Mouse (Mus musculus) embryonic facial prominence, embryonic 15.5 days (tissue): ENCODE results near the gene Bpifb1. TPM values are rescaled to one million over a fixed set of nuclear protein-coding genes. Genes with fewer than 3 reads are reported as not detected.

Source experiments
- ATAC-seq: fragments of 200-750 bp; cut with Nextera tagmentation; 2 replicates; pipeline ENCODE4 v1.8.0; 2017; ENCODE audit warnings: low read depth, moderate TSS enrichment; ENCODE audit not compliant: insufficient number of reproducible peaks, low FRiP score, low TSS enrichment
- H3K27ac ChIP-seq: fragments of 300-500 bp; sonication (generic); replicated peaks from 2 replicates; pipeline ENCODE4 v1.5.1; 2015; ENCODE audit warnings: mild to moderate bottlenecking, inconsistent platforms
- H3K27me3 ChIP-seq: fragments of 300-500 bp; sonication (generic); 2 replicates; pipeline ENCODE4 v1.6.1; 2015; ENCODE audit warnings: inconsistent platforms
- H3K36me3 ChIP-seq: fragments of 300-500 bp; sonication (generic); 2 replicates; pipeline ENCODE4 v1.6.1; 2015; ENCODE audit warnings: mild to moderate bottlenecking, inconsistent platforms
- H3K4me1 ChIP-seq: fragments of 300-500 bp; sonication (generic); 2 replicates; pipeline ENCODE4 v1.6.1; 2015; ENCODE audit warnings: inconsistent platforms
- H3K4me2 ChIP-seq: fragments of 300-500 bp; sonication (generic); replicated peaks from 2 replicates; pipeline ENCODE4 v1.6.1; 2015; ENCODE audit warnings: mild to moderate bottlenecking, inconsistent platforms
- H3K4me3 ChIP-seq: fragments of 300-500 bp; sonication (generic); replicated peaks from 2 replicates; pipeline ENCODE4 v1.5.1; 2015; ENCODE audit warnings: mild to moderate bottlenecking, inconsistent platforms
- H3K9ac ChIP-seq: fragments of 300-500 bp; sonication (generic); 2 replicates; pipeline ENCODE4 v1.6.1; 2015; ENCODE audit warnings: inconsistent platforms
- H3K9me3 ChIP-seq: fragments of 300-500 bp; sonication (generic); replicated peaks from 2 replicates; pipeline ENCODE4 v1.6.1; 2016; ENCODE audit warnings: inconsistent platforms
- WGBS: fragments of 180-500 bp; shearing (Covaris S2); methylation state at CpG from one replicate; pipeline ENCODE4 v1.1.7; 2015; 5-methylcytosine and 5-hydroxymethylcytosine counted together
- polyA plus RNA-seq: library from polyadenylated mRNA; unstranded; fragments of >200 nt; fragmentation: Nextera tagmentation; extraction: Ambion mirVana; gene quantifications from 2 replicates; pipeline ENCODE4 v1.2.1, GENCODE M21; 2015

Gene Bpifb1
- polyA plus RNA-seq, 1 experiment from 2014 or later = 0.43 TPM

DNA sequence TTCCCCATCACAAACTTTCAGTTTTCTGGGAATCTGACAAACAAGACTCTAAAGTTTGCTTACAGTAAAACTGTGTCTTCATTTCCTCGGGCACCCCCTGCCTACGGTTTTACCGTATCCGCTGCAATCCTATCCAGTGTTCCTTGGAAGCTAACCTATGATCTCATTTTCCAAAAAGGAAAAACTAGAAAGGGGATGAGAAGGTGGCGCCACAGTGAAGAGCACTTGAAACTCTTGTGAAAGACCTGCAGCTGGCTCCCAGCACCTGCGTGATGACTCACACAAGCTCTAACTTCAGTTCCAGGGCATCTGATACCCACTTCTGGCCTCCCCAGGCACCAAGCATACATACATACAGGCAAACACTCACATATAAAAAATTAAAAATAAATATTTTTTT, 5.3 kb upstream of the Bpifb1 start:
- Histone ChIP-seq H3K9ac (no peak overlapping the region), H3K9me3 (no peaks in the 10 kb centered on the region), H3K36me3 (no peaks in the 10 kb centered on the region), H3K27ac (peak overlapping the region; percentile 11; the same call in 1 of the 2 replicates), H3K4me3 (no peak overlapping the region), H3K4me2 (no peak overlapping the region), H3K27me3 (no peaks in the 10 kb centered on the region), H3K4me1 (no peaks in the 10 kb centered on the region)
- WGBS = 73% methylated on average over 6 of the region's 6 CpGs
- no peak for ATAC-seq

GRCm38 (mm10) chr2:154185748-154186147, 4.9 kb upstream of the Bpifb1 start:
- Histone ChIP-seq H3K27ac (no peak overlapping the region; the same call in 1 of the 2 replicates), H3K36me3 (no peaks in the 10 kb centered on the region), H3K4me3 (no peak overlapping the region), H3K27me3 (no peaks in the 10 kb centered on the region), H3K4me1 (no peaks in the 10 kb centered on the region), H3K4me2 (no peak overlapping the region), H3K9me3 (no peaks in the 10 kb centered on the region), H3K9ac (no peak overlapping the region)
- 70% methylated on average over 3 of the region's 3 CpGs for WGBS
- no peak for ATAC-seq

DNA sequence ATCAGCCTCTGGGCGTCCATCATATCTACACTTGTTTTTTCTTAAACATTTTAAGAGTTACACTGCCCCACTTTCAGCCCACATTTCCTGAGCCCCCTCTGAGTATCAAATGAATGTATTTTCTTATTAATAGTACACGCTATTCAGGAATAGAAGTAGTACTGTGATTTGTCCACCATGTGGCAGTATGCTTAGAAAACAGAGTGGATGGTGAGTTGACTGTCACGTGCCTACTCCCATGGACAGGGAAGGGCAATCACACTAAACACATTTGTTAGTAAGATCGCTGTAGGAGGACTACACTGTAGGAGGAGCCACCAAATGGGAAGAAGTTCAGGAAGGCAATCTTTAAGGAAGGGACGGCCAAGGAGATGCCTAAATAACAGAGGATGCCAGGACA, 3.1 kb upstream of the Bpifb1 start:
- no peak for ATAC-seq
- Histone ChIP-seq H3K36me3 (no peaks in the 10 kb centered on the region), H3K27ac (no peak overlapping the region), H3K4me3 (no peak overlapping the region), H3K4me1 (no peaks in the 10 kb centered on the region), H3K4me2 (no peak overlapping the region), H3K9me3 (no peaks in the 10 kb centered on the region), H3K27me3 (no peaks in the 10 kb centered on the region), H3K9ac (no peak overlapping the region)
- 44% methylated on average over 5 of the region's 5 CpGs for WGBS

- Histone ChIP-seq H3K27me3 (no peaks in the 10 kb centered on the region), H3K4me3 (no peak overlapping the region), H3K9me3 (no peaks in the 10 kb centered on the region), H3K4me1 (no peaks in the 10 kb centered on the region), H3K27ac (no peak overlapping the region), H3K36me3 (no peaks in the 10 kb centered on the region), H3K9ac (no peak overlapping the region), H3K4me2 (no peak overlapping the region)
- no peak for ATAC-seq
- WGBS = 74% methylated on average over 7 of the region's 7 CpGs
Observed at GRCm38 (mm10) chr2:154189877-154190434, 662 bp upstream of the Bpifb1 start.

DNA sequence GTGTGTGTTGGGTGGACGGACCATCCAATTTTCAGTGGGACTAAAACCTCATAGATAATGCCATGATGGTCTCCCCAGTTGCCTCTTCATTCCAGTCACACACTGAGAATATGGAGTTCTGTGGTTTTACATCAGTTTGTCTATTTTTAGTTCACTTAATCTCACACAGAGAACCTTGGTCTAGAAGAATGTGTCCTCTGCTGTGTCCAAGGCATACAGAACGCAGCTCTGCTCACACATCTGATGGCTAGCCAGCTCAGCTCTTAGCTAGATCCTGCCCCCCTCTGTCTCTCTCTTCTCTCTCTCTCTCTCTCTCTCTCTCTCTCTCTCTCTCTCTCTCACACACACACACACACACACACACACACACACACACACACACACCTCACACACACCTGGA, 1.5 kb downstream of the Bpifb1 start:
- Histone ChIP-seq H3K9me3 (no peaks in the 10 kb centered on the region), H3K4me2 (no peak overlapping the region), H3K4me1 (no peaks in the 10 kb centered on the region), H3K27me3 (no peaks in the 10 kb centered on the region), H3K36me3 (no peaks in the 10 kb centered on the region), H3K4me3 (no peak overlapping the region), H3K27ac (no peak overlapping the region), H3K9ac (no peak overlapping the region)
- no peak for ATAC-seq
- WGBS = 71% methylated on average over 2 of the region's 2 CpGs

DNA sequence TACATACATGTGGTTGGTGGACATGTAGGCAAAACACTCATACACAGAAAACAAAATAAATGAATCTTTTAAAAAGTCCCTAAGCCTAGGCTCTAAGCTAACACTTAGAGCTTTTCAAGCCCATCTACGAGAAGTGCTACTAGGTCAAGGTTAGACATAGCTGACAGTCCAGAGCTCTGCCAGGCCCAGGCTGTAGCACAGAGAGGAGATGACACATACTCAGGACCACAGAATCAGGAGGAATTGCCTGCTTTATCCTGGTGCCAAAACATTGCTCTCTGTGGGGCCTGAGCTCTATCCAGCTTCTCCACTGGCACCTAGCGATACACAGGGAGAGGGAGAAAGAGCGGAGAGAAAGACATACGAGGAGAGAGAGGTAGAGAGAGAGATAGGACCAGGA, 2.5 kb downstream of the Bpifb1 start:
- H3K9ac ChIP-seq = no peak overlapping the region
- no peaks in the 10 kb centered on the region for H3K4me1 ChIP-seq
- H3K36me3 ChIP-seq = no peaks in the 10 kb centered on the region
- H3K27me3 ChIP-seq = no peaks in the 10 kb centered on the region
- 93% methylated on average over 4 of the region's 4 CpGs for WGBS
- no peak overlapping the region for H3K27ac ChIP-seq
- no peaks in the 10 kb centered on the region for H3K9me3 ChIP-seq
- H3K4me2 ChIP-seq = no peak overlapping the region
- no peak for ATAC-seq
- no peak overlapping the region for H3K4me3 ChIP-seq

DNA sequence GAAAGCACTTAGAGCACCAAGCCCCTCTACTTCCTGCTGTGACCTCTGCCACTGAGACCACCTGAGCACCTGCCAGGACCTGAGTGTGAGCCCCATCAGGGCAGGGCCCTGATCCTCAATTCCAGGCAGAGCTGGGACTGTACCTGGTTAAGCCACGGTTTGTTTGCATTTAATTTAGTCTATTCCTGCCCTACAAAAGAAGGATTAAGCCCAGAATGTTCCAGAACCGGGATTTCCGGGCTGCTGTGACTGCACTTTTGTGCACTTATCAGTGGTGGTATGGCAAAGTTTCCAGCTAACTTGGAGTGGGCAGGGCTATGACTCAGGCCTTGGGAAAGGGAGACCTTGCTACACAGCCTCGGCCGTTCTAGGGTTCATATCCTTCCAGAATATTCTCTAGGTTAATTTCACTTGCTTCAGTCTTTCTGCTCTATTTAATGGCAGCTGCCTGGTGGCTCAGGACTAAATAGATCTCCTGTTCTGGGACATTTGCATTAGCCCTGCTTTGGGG, 3.4 kb downstream of the Bpifb1 start:
- Histone ChIP-seq H3K4me2 (no peak overlapping the region), H3K9ac (no peak overlapping the region), H3K27me3 (no peaks in the 10 kb centered on the region), H3K9me3 (no peaks in the 10 kb centered on the region), H3K4me1 (no peaks in the 10 kb centered on the region), H3K36me3 (no peaks in the 10 kb centered on the region), H3K4me3 (no peak overlapping the region), H3K27ac (no peak overlapping the region)
- WGBS = 67% methylated on average over 5 of the region's 5 CpGs
- ATAC-seq = no peak

GRCm38 (mm10) chr2:154197036-154197435, 6.4 kb downstream of the Bpifb1 start:
- Histone ChIP-seq H3K4me2 (no peak overlapping the region), H3K27me3 (no peaks in the 10 kb centered on the region), H3K4me1 (no peaks in the 10 kb centered on the region), H3K36me3 (no peaks in the 10 kb centered on the region), H3K27ac (no peak overlapping the region), H3K9me3 (no peaks in the 10 kb centered on the region), H3K4me3 (no peak overlapping the region), H3K9ac (no peak overlapping the region)
- WGBS = 83% methylated on average over 9 of the region's 9 CpGs
- no peak for ATAC-seq

- Histone ChIP-seq H3K4me2 (no peak overlapping the region), H3K27ac (no peak overlapping the region), H3K9me3 (no peaks in the 10 kb centered on the region), H3K4me1 (no peaks in the 10 kb centered on the region), H3K4me3 (no peak overlapping the region), H3K36me3 (no peaks in the 10 kb centered on the region), H3K9ac (no peak overlapping the region), H3K27me3 (no peaks in the 10 kb centered on the region)
- ATAC-seq = no peak
- WGBS = 85% methylated on average over 4 of the region's 4 CpGs
Observed at GRCm38 (mm10) chr2:154204630-154205029, 14.0 kb downstream of the Bpifb1 start.

DNA sequence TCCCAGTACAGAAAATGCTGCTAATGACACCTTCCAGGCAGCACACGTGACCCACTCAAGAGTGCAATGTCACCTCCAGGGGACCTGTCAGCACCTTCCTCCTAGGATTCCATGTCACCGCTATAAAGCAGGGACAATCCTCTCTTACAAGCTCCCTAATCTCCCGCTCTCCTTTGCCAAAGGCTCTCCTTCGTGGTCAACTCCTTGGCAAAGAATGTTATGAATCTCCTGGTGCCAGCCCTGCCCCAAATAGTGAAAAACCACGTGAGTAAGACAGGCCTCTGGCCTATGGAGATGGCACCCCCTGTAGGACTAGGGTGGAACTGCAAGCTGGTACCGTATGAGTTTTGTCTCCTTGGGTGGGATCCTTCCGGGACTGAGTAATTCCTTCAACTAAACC, 16.3 kb downstream of the Bpifb1 start:
- Histone ChIP-seq H3K27me3 (no peaks in the 10 kb centered on the region), H3K27ac (no peak overlapping the region), H3K9me3 (no peaks in the 10 kb centered on the region), H3K36me3 (no peaks in the 10 kb centered on the region), H3K4me1 (no peaks in the 10 kb centered on the region), H3K4me2 (no peak overlapping the region), H3K4me3 (no peak overlapping the region), H3K9ac (no peak overlapping the region)
- no peak for ATAC-seq
- WGBS = 53% methylated on average over 7 of the region's 7 CpGs

DNA sequence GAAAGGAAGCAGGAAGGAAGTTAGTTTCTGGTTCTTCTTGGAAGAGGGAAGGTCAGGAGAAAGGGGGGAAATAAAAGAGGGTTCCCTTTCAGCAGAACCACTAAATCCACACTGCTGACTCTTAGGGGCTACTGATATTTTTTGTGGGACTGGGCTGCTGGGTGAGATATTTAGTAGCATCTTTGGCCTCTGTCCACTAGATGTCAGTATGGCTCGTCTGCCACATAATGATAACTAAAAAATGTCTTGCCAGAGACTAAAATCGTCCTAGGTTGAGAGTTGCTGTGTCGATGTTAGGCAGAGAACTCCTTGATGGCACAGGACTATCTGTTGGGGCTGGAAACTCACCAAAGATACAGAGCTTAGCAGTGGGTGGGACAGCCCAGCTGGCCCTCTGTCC, 18.5 kb downstream of the Bpifb1 start:
- no peaks in the 10 kb centered on the region for H3K9me3 ChIP-seq
- no peaks in the 10 kb centered on the region for H3K36me3 ChIP-seq
- no peaks in the 10 kb centered on the region for H3K27me3 ChIP-seq
- H3K4me1 ChIP-seq = no peaks in the 10 kb centered on the region
- 12% methylated on average over 3 of the region's 3 CpGs for WGBS
- H3K4me3 ChIP-seq = no peak overlapping the region
- no peak overlapping the region for H3K9ac ChIP-seq
- H3K27ac ChIP-seq = no peak overlapping the region
- ATAC-seq = no peak
- H3K4me2 ChIP-seq = no peak overlapping the region

DNA sequence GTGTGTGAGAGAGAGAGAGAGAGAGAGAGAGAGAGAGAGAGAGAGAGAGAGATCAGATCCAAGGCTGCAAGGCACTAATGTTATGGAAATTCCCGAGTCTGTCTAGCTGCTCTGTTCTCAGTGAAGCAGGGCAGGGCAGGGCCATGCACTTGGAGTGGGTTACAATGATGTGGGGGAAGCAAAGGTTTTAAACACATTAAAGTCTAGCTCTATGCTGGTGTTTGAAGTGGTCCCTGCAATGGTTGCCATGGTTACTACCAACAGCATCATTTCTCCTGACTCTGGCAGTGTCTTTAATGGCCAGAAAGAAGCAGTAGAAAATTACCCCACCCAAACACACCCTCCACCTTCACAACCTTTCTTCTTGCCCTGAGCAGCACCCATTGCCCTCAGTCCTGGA, 20.5 kb downstream of the Bpifb1 start:
- H3K27me3 ChIP-seq = no peaks in the 10 kb centered on the region
- no peak for ATAC-seq
- H3K36me3 ChIP-seq = no peaks in the 10 kb centered on the region
- no peak overlapping the region for H3K4me2 ChIP-seq
- H3K9ac ChIP-seq = no peak overlapping the region
- H3K4me1 ChIP-seq = no peaks in the 10 kb centered on the region
- 44% methylated on average over 1 of the region's 1 CpGs for WGBS
- no peak overlapping the region for H3K27ac ChIP-seq
- H3K4me3 ChIP-seq = no peak overlapping the region
- no peaks in the 10 kb centered on the region for H3K9me3 ChIP-seq
